Mouse (Mus musculus): ENCODE data around the gene Dpp6. TPM values are rescaled to one million over a fixed set of nuclear protein-coding genes. Genes with fewer than 3 reads are reported as not detected.

The Dpp6 gene
- polyA plus RNA-seq, 1 experiment from 2014 or later = 7.0 TPM

DNA sequence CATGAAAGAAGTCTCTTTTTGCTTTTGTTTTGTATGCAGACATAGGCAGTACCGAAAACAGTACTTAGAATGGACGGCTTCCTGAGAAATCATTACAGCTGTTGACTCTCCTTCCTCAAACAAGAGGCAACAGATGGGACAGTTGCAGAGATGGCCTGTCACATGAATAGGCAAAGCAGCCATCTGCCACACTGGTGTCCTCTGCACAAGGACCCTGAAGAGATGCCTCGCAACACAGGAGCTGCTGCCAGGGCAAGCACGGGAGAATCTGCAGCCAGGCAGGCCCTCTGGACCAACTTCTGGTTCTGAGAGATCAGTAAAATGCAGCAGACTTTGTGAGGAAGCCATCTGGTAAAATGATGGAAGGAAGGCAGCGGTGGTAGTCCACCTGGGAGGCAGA, 950.9 kb downstream of the Dpp6 start:
- H3K27ac ChIP-seq (replicated peaks) = peak overlapping the region; percentile 71
- no peak for DNase-seq (ENCODE audit: low spot score)
- H3K4me1 ChIP-seq = peaks cover 6% of the 10 kb centered on the region
- no peaks in the 10 kb centered on the region for H3K9me3 ChIP-seq (replicated peaks)
- WGBS = 86% methylated on average over 5 of the region's 5 CpGs
- H3K4me3 ChIP-seq = no peak overlapping the region
- peaks cover 100% of the 10 kb centered on the region for H3K36me3 ChIP-seq
- H3K27me3 ChIP-seq (ENCODE audit: low read depth, poor library complexity, severe bottlenecking) = no peaks in the 10 kb centered on the region

Data from midbrain, embryonic 10.5 days (tissue).